ENCODE assay signal across 19 mouse cellular contexts in genomic region chr7:129048023-129048422, GRCm38 (mm10).
DNase-seq lines count a peak whose midpoint lies in the region; ATAC-seq lines count a peak whose summit lies in the region.
"Had no signal": no experiment of that assay in that cellular context is flagged by ENCODE, and none has a peak within 500 bp of the region (broad histone marks: within the 10 kb centered on the region; RNA-seq: fewer than 3 reads in every experiment).

No protein-coding gene starts in this region.

- peak; percentile 34 for DNase-seq in adrenal gland, adult 8-10 months
- DNase-seq in adrenal gland, postnatal 25 days, result no peak
- DNase-seq in kidney, postnatal 4 days, result peak; percentile 2 to 4
- DNase-seq in kidney, adult 8-10 months, result no peak
- DNase-seq in lung, postnatal 36 days, result peak; percentile 48
- DNase-seq in testis, postnatal 14 days (ENCODE audit: low spot score), result no peak
- DNase-seq: cerebellum, adult 2 months; cerebellum, postnatal 25 days; forebrain, postnatal 0 days; gastrocnemius, postnatal 14 days; heart, adult 2 months; kidney, adult 9 months; right cerebral cortex, postnatal 14 days had no signal

- H3K36me3 ChIP-seq in lung, embryonic 15.5 days, result no peaks in the 10 kb centered on the region
- H3K36me3 ChIP-seq: embryonic facial prominence, embryonic 12.5 days; hindbrain, embryonic 12.5 days; midbrain, embryonic 13.5 days; neural tube, embryonic 12.5 days had no signal

- H3K27ac ChIP-seq in lung, embryonic 15.5 days, result no peak overlapping the region
- H3K27ac ChIP-seq: embryonic facial prominence, embryonic 12.5 days; heart, adult 2 months; hindbrain, embryonic 12.5 days; midbrain, embryonic 13.5 days; neural tube, embryonic 12.5 days had no signal

- WGBS in lung, embryonic 15.5 days, result 44% methylated on average over 5 of the region's 5 CpGs

- no peaks in the 10 kb centered on the region for H3K9me3 ChIP-seq in lung, embryonic 15.5 days
- H3K9me3 ChIP-seq: embryonic facial prominence, embryonic 12.5 days; hindbrain, embryonic 12.5 days; midbrain, embryonic 13.5 days; neural tube, embryonic 12.5 days had no signal

- no peak overlapping the region for H3K9ac ChIP-seq in lung, embryonic 15.5 days
- H3K9ac ChIP-seq: embryonic facial prominence, embryonic 12.5 days; forebrain, postnatal 0 days; hindbrain, embryonic 12.5 days; midbrain, embryonic 13.5 days; neural tube, embryonic 12.5 days had no signal

- no peaks in the 10 kb centered on the region for H3K4me1 ChIP-seq in lung, embryonic 15.5 days
- H3K4me1 ChIP-seq: embryonic facial prominence, embryonic 12.5 days; hindbrain, embryonic 12.5 days; midbrain, embryonic 13.5 days; neural tube, embryonic 12.5 days had no signal

- no peak overlapping the region for H3K4me2 ChIP-seq in lung, embryonic 15.5 days
- H3K4me2 ChIP-seq: embryonic facial prominence, embryonic 12.5 days; hindbrain, embryonic 12.5 days; midbrain, embryonic 13.5 days; neural tube, embryonic 12.5 days had no signal

- no peak overlapping the region for H3K4me3 ChIP-seq in lung, embryonic 15.5 days
- H3K4me3 ChIP-seq: embryonic facial prominence, embryonic 12.5 days; heart, adult 2 months; hindbrain, embryonic 12.5 days; midbrain, embryonic 13.5 days; neural tube, embryonic 12.5 days had no signal

- no peaks in the 10 kb centered on the region for H3K27me3 ChIP-seq in lung, embryonic 15.5 days
- H3K27me3 ChIP-seq: embryonic facial prominence, embryonic 12.5 days; hindbrain, embryonic 12.5 days; midbrain, embryonic 13.5 days; neural tube, embryonic 12.5 days had no signal

- ATAC-seq in lung, embryonic 15.5 days (ENCODE audit: borderline replicate concordance, extremely low read depth, low FRiP score, low TSS enrichment), result 0 out of 2 replicates have a peak, but pooled peaks have one; percentile 65
- ATAC-seq: forebrain, postnatal 0 days; midbrain, embryonic 13.5 days; Patski had no signal

Comparison
In these comparisons a context has a peak if more than half of its experiments do, and no peak if none do; other contexts are left out.
1. DNase-seq: peak in adrenal gland, adult 8-10 months (single experiment), kidney, postnatal 4 days (2 of 2) and lung, postnatal 36 days (single experiment); none in adrenal gland, postnatal 25 days (single experiment), kidney, adult 8-10 months (0 of 2) and testis, postnatal 14 days (single experiment).